Mouse (Mus musculus) liver, embryonic 12.5 days (tissue): ENCODE results near the gene Arhgap21. TPM values are rescaled to one million over a fixed set of nuclear protein-coding genes. Genes with fewer than 3 reads are reported as not detected.
"Not testable (repeated sequence)": the region's sequence is repeated elsewhere in the genome, so short reads cannot be mapped to it uniquely, and the experiment has no call there.

Experiments
- ATAC-seq: fragments of 200-750 bp; cut with Nextera tagmentation; 2 replicates; pipeline ENCODE4 v1.8.0; 2017; ENCODE audit warnings: moderate number of reproducible peaks, mild to moderate bottlenecking, moderate library complexity
- H3K27ac ChIP-seq: fragments of 300-500 bp; sonication (generic); 2 replicates; pipeline ENCODE4 v1.5.1; 2016; ENCODE audit warnings: mild to moderate bottlenecking
- H3K27me3 ChIP-seq: fragments of 300-500 bp; sonication (generic); replicated peaks from 2 replicates; pipeline ENCODE4 v1.6.1; 2016; ENCODE audit warnings: mild to moderate bottlenecking, moderate library complexity
- H3K36me3 ChIP-seq: fragments of 300-500 bp; sonication (generic); 2 replicates; pipeline ENCODE4 v1.6.1; 2016; ENCODE audit warnings: mild to moderate bottlenecking, moderate library complexity
- H3K4me1 ChIP-seq: fragments of 300-500 bp; sonication (generic); 2 replicates; pipeline ENCODE4 v1.6.1; 2016
- H3K4me2 ChIP-seq: fragments of 300-500 bp; sonication (generic); 2 replicates; pipeline ENCODE4 v1.6.1; 2016; ENCODE audit warnings: mild to moderate bottlenecking, moderate library complexity
- H3K4me3 ChIP-seq: fragments of 300-500 bp; sonication (generic); 2 replicates; pipeline ENCODE4 v1.5.1; 2016; ENCODE audit warnings: mild to moderate bottlenecking, moderate library complexity
- H3K9ac ChIP-seq: fragments of 300-500 bp; sonication (generic); 2 replicates; pipeline ENCODE4 v1.6.1; 2016; ENCODE audit warnings: mild to moderate bottlenecking, moderate library complexity
- H3K9me3 ChIP-seq: fragments of 300-500 bp; sonication (generic); replicated peaks from 2 replicates; pipeline ENCODE4 v1.6.1; 2016; ENCODE audit warnings: mild to moderate bottlenecking, moderate library complexity
- WGBS: fragments of 180-500 bp; shearing (Covaris S2); methylation state at CpG from one replicate; pipeline ENCODE4 v1.1.7; 2016; ENCODE audit not compliant: insufficient replicate concordance; 5-methylcytosine and 5-hydroxymethylcytosine counted together
- polyA plus RNA-seq: library from polyadenylated mRNA; unstranded; fragments of >200 nt; fragmentation: Nextera tagmentation; extraction: Ambion mirVana; gene quantifications from 2 replicates; pipeline ENCODE4 v1.2.1, GENCODE M21; 2016

The Arhgap21 gene
- polyA plus RNA-seq, 1 experiment from 2014 or later = 12.4 TPM

DNA sequence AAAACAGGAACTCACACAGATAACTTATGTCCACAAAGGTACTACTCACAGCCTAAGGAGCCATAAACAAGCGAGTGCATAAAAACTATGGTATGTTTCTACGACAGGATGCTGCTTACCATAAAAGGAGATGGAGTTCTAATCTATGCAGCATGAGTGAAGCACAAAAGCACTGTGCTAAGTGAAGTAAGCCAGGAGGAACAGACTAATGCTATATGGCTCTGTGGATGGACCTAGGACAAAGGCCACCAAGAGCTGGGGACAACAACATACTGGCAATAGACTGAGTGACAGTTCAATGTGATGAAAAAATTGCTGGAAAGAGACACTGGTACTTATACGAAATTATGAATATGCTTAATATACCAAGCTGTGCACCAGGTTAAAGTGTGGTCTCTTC is 19.5 kb downstream of the Arhgap21 start:
- H3K36me3 ChIP-seq = no peaks in the 10 kb centered on the region
- H3K9me3 ChIP-seq = no peaks in the 10 kb centered on the region
- H3K9ac ChIP-seq = no peak overlapping the region
- H3K27me3 ChIP-seq = no peaks in the 10 kb centered on the region
- H3K27ac ChIP-seq = no peak overlapping the region
- no peak overlapping the region for H3K4me3 ChIP-seq
- H3K4me2 ChIP-seq = no peak overlapping the region
- H3K4me1 ChIP-seq = peaks cover 59% of the 10 kb centered on the region
- WGBS = 61% methylated on average over 3 of the region's 3 CpGs
- ATAC-seq = no peak

DNA sequence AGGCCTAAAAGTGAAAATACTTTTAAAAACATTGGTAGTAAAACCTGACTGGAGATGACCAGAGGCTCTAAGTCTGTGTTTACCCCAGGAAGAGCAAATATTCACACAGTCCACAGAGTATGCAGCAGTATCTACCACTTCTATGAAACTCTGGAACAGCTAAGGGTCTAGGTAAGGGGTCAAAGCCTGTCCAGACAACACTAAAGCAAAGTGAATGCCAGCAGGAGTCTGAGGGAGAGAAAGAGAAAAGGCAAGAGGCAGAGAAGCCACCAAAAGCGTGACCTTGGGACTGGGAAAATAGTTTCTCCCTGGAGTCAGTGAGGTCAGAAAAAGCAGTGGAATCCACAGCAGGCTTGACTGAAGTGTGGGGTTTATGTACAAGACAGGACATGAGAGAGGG is 21.6 kb downstream of the Arhgap21 start:
- H3K27me3 ChIP-seq = no peaks in the 10 kb centered on the region
- no peaks in the 10 kb centered on the region for H3K9me3 ChIP-seq
- no peaks in the 10 kb centered on the region for H3K36me3 ChIP-seq
- peaks cover 76% of the 10 kb centered on the region for H3K4me1 ChIP-seq
- no peak overlapping the region; the same call in 1 of the 2 replicates for H3K9ac ChIP-seq
- WGBS = 65% methylated on average over 1 of the region's 1 CpGs
- no peak overlapping the region for H3K4me2 ChIP-seq
- peak overlapping the region; percentile 66 for H3K27ac ChIP-seq
- no peak overlapping the region for H3K4me3 ChIP-seq
- no peak for ATAC-seq

DNA sequence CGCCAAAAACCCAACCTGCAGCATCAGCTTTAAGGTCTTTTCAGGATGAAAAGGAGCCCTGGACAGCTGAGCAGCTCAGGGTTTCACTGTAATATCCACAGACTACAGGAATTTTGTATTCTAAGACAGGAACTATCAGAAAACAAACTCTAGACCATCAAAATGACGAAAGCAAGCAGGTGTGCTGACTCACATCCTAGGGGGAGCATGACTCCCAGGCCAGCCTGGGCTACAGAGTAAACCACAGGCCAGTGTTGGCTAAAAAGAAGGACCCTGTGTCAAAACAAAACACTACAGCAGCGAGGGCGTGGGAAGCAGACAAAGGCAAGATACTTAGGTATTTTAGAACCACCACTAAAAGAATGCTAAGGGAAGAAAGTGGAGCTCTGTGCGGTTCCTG is 23.1 kb downstream of the Arhgap21 start:
- Histone ChIP-seq H3K4me3 (no peak overlapping the region), H3K27ac (no peak overlapping the region), H3K4me2 (no peak overlapping the region), H3K9me3 (no peaks in the 10 kb centered on the region), H3K27me3 (no peaks in the 10 kb centered on the region), H3K9ac (no peak overlapping the region), H3K4me1 (peaks cover 74% of the 10 kb centered on the region), H3K36me3 (no peaks in the 10 kb centered on the region)
- 73% methylated on average over 5 of the region's 5 CpGs for WGBS
- no peak for ATAC-seq

DNA sequence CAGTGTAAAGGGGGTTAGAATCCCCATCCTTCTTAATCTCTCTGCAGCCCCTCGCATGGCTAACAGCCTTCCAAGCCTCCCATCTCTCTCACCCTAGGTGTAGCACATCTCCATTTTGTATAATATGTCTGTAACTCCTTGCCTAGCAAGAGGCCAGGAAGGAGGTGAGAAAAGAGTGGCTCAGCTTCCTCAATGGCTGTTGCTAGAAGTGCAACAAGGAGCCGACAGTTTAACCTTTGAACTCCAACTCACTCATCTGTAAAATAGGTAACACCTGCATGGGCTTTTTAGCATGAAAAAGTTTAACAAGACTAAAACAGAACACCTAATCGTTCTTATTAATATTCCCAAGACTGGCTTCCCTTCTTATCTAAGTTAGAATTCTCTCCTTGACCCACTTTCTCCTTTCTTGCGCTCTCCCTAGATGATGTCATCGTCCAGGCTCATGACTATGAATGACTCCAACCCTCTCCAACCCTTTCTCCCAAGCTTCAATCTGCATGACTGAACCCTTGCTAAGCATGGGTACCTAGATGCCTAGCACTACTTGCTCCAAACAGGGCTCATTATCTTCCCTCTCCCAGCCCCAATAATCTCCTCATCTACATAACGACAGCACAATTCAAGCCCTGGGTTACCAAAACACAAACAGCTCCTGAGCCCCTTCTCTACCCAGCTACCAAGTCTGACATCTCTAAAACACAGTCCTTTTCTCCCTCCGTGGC is 24.8 kb downstream of the Arhgap21 start:
- Histone ChIP-seq H3K4me1 (peaks cover 71% of the 10 kb centered on the region), H3K27ac (peak overlapping the region; percentile 6; the same call in 1 of the 2 replicates)
- WGBS = 46% methylated on average over 7 of the region's 7 CpGs

DNA sequence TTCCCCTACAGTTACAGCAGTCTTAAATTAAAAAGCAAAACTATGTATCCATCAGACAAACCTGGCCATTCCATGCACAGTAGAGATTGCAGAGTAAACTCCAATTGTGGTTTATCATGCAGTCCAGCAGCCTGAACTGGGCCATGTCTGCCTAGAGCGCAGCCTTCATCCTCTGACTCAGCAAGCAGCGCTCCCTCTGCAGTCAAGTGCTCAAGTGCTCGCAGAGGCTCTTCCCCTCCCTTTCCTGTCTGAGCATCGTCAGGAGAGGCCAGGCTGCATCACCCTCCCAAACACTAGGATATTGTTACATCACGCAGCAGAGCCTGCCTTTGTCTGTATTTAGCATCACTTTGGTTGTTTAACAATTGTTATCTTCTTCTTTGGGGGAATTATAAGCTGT is 25.5 kb downstream of the Arhgap21 start:
- peak overlapping the region; percentile 6; the same call in 1 of the 2 replicates for H3K4me2 ChIP-seq
- peaks cover 73% of the 10 kb centered on the region for H3K4me1 ChIP-seq
- H3K9ac ChIP-seq = no peak overlapping the region
- H3K36me3 ChIP-seq = no peaks in the 10 kb centered on the region
- 0 out of 2 replicates have a peak overlapping the region, but pooled peaks have one; percentile 6 for H3K27ac ChIP-seq
- no peak overlapping the region for H3K4me3 ChIP-seq
- no peaks in the 10 kb centered on the region for H3K27me3 ChIP-seq
- WGBS = 4% methylated on average over 5 of the region's 5 CpGs
- peak; percentile 89 for ATAC-seq
- H3K9me3 ChIP-seq = no peaks in the 10 kb centered on the region

More for the DNA sequence above, 24.8 kb downstream of the Arhgap21 start:
- Histone ChIP-seq H3K4me3 (no peak overlapping the region), H3K36me3 (no peaks in the 10 kb centered on the region), H3K9me3 (no peaks in the 10 kb centered on the region), H3K9ac (peak overlapping the region; percentile 25; the same call in 1 of the 2 replicates), H3K27me3 (no peaks in the 10 kb centered on the region), H3K4me2 (0 out of 2 replicates have a peak overlapping the region, but pooled peaks have one; percentile 6)
- ATAC-seq = no peak

DNA sequence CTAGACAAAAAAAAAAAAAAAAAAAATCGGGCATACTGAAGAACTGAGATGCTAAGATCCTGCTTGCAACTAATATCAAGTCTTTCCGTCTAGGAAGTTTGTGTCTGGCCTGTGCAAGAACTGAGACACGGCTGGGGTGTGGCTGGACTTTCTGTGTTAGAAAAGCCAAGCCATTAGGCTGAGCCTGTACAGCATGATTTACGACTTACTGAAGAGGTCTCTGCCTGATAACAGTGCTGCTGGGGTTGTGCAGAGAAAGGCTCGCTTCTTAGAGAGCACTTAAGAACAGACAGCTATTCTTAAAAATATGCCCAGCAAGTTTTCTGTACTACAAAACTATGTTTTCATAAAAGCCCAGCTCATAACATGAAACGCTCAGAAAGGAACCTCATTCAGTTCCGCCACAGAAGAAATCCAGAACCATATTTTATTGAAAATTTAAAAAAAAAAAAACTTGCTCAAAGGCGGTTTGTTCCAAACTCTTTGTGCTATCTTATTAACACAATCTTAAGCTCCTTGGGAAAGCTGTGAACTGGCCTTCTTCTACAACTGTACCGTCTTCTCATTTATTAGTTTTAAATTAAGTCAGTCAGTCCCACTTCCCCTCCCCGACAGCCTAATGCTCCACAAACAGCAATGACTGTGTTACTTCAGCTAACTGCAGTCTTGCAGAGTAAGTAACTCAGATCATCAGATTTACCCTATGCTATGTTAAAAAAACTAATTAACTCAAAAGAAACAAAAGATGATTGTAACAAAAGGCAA is 26.1 kb downstream of the Arhgap21 start:
- H3K4me1 ChIP-seq = peaks cover 76% of the 10 kb centered on the region
- H3K27me3 ChIP-seq = no peaks in the 10 kb centered on the region
- H3K4me3 ChIP-seq = no peak overlapping the region
- no peak overlapping the region for H3K9ac ChIP-seq
- no peaks in the 10 kb centered on the region for H3K36me3 ChIP-seq
- no peaks in the 10 kb centered on the region for H3K9me3 ChIP-seq
- ATAC-seq = 0 out of 2 replicates have a peak, but pooled peaks have one; percentile 36
- WGBS = 46% methylated on average over 10 of the region's 10 CpGs
- H3K27ac ChIP-seq = no peak overlapping the region
- H3K4me2 ChIP-seq = no peak overlapping the region

DNA sequence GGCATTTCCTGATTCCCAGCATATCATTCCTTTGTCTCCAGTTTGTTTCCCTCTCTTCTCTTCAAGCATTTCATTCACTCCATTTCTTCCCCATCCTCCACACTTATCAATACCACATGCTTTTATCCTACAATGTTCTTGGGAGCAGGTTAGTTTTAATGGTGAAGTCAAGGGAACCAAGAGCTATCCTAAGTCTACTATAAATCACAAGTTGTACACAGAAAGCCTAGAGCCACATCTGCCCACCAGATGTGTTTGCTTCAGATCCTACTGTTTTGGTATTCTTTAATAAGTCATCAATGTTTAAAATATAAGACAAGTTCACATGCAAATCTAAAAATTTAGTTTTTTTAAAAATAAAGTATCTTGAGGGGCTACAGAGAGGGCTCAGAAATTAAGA is 27.6 kb downstream of the Arhgap21 start:
- no peak overlapping the region for H3K27ac ChIP-seq
- ATAC-seq = no peak
- no peak overlapping the region for H3K9ac ChIP-seq

DNA sequence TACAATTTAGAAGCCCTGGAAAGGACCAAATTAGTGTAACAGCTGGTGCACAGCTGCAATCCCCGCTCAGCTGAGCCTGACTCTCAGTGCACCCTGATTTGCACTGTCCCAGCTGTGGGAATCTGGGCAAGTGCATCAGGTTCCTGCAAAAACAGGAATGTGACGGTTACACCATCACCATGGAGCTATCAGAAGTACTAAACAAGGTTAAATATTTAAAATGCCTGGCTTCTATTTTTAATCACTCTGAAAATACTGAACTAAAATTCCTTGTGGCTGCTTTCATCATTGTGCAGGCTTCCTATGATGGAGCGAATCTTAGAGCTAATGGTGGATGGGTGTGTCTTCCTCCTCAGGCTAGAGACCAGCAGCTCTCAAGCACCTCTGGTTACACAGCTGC is 29.3 kb downstream of the Arhgap21 start:
- ATAC-seq = no peak
- Histone ChIP-seq H3K9me3 (no peaks in the 10 kb centered on the region), H3K4me3 (no peak overlapping the region), H3K36me3 (no peaks in the 10 kb centered on the region), H3K27me3 (no peaks in the 10 kb centered on the region), H3K27ac (no peak overlapping the region), H3K4me1 (peaks cover 74% of the 10 kb centered on the region), H3K9ac (no peak overlapping the region), H3K4me2 (no peak overlapping the region)
- WGBS = 87% methylated on average over 3 of the region's 3 CpGs

More for the DNA sequence above, 27.6 kb downstream of the Arhgap21 start:
- H3K27me3 ChIP-seq = no peaks in the 10 kb centered on the region
- H3K9me3 ChIP-seq = no peaks in the 10 kb centered on the region
- peaks cover 77% of the 10 kb centered on the region for H3K4me1 ChIP-seq
- H3K4me3 ChIP-seq = no peak overlapping the region
- H3K36me3 ChIP-seq = no peaks in the 10 kb centered on the region
- H3K4me2 ChIP-seq = no peak overlapping the region

DNA sequence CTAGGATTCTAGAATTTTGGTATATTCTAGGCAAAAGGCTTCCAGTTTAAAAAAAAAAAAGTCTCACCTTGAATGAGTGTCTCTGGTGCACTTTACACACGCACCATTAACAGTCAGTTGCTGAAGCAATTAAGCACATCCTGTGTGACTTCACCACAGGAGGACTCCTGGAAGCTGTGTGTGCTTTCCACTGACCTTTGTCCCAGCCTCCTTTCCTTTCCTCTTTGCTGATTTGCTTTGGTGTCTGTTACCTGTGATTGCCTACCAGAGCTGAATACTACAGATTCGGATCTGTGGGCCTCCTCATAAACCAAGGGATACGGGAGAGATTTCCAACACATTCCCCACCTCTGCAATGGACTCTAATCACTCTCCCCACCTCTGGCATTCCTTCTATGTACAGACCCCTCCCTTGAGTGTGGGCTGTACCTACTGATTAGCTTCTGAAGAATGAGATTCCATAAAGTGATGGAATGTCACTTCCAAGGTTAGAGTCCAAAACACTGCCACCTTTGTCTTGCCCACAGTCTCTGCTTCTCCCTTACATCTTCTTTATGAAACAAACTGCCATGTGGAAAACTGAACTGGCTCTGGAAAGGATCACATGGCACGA is 32.0 kb downstream of the Arhgap21 start:
- Histone ChIP-seq H3K4me2 (no peak overlapping the region), H3K9me3 (no peaks in the 10 kb centered on the region), H3K9ac (no peak overlapping the region), H3K36me3 (no peaks in the 10 kb centered on the region), H3K27me3 (no peaks in the 10 kb centered on the region), H3K4me3 (no peak overlapping the region), H3K27ac (no peak overlapping the region), H3K4me1 (peaks cover 68% of the 10 kb centered on the region)
- 62% methylated on average over 4 of the region's 4 CpGs for WGBS
- ATAC-seq = 0 out of 2 replicates have a peak, but pooled peaks have one; percentile 21

DNA sequence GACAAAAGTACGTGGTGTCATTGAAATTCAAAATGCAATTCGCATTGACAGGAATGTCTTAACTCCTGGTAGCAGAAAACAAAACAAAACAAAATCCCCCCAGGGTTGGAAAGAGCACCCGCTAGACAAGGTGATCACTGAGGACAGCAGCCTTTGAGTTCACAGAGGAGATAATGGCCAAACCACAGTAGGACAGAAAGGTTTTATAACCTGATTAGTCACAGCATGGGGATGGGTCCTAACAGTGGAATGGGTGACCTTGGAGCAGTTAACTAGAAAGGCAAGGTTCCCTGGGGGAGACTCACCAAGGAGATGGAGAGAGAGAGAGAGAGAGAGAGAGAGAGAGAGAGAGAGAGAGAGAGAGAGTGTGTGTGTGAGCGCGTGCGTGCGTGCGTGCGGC is 34.3 kb downstream of the Arhgap21 start:
- Histone ChIP-seq H3K9me3 (no peaks in the 10 kb centered on the region), H3K27ac (no peak overlapping the region), H3K36me3 (0 out of 2 replicates have a peak, but pooled peaks cover 3% of the 10 kb centered on the region), H3K4me3 (no peak overlapping the region), H3K9ac (no peak overlapping the region), H3K4me1 (peaks cover 64% of the 10 kb centered on the region), H3K4me2 (no peak overlapping the region), H3K27me3 (no peaks in the 10 kb centered on the region)
- 88% methylated on average over 9 of the region's 9 CpGs for WGBS
- no peak for ATAC-seq

DNA sequence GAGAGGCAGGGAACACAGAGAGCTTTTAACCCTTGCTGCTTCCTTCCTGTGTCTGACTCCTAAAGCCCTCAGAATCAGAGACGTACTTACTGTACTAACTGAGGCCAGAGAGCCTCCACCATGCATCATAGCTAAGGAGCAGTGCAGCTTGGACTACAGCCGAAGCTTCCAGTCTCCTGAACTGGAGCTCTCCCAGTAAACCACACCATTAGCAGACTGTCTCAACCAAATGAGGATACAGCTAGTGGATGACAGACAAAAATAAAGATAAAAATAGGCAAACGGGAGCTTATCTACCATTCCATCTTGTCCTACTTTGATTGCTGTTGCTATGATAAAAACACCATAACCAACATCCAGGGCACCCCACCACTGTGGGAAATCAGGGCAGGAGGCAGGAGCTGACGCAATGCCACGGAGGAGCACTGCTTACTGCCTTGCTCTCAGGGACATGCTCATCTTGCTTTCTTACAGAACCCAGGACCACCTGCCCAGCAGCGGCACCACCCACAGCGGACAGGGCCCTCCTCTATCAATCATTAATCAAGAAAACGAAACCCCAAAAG is 35.9 kb downstream of the Arhgap21 start:
- Histone ChIP-seq H3K9ac (no peak overlapping the region), H3K27ac (no peak overlapping the region), H3K4me3 (no peak overlapping the region), H3K27me3 (no peaks in the 10 kb centered on the region), H3K9me3 (no peaks in the 10 kb centered on the region), H3K4me1 (peaks cover 63% of the 10 kb centered on the region), H3K4me2 (no peak overlapping the region), H3K36me3 (0 out of 2 replicates have a peak, but pooled peaks cover 3% of the 10 kb centered on the region)
- WGBS = 65% methylated on average over 8 of the region's 8 CpGs
- no peak for ATAC-seq

DNA sequence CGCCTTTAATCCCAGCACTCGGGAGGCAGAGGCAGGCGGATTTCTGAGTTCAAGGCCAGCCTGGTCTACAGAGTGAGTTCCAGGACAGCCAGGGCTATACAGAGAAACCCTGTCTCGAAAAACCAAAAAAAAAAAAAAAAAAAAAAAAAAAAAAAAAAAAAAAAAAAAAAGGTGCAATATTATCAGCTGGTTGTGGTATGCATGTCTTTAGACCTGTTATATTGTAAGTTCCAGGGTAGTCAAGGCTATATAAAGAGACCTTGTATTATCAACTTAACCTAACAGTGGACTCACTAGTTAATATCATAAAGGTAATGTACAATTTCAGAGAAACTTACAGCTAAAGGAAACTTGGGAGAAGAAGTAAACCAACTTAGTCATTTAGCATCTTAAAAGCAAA is 36.9 kb downstream of the Arhgap21 start:
- not testable (repeated sequence) for ATAC-seq, H3K4me2 ChIP-seq, H3K9me3 ChIP-seq, H3K9ac ChIP-seq, H3K36me3 ChIP-seq, H3K27ac ChIP-seq, H3K4me3 ChIP-seq, H3K27me3 ChIP-seq
- WGBS = 91% methylated on average over 3 of the region's 4 CpGs
- H3K4me1 ChIP-seq = peaks cover 52% of the 10 kb centered on the region
